Mouse (Mus musculus): ENCODE measurements around the gene Pde3a.

The Pde3a gene

DNA sequence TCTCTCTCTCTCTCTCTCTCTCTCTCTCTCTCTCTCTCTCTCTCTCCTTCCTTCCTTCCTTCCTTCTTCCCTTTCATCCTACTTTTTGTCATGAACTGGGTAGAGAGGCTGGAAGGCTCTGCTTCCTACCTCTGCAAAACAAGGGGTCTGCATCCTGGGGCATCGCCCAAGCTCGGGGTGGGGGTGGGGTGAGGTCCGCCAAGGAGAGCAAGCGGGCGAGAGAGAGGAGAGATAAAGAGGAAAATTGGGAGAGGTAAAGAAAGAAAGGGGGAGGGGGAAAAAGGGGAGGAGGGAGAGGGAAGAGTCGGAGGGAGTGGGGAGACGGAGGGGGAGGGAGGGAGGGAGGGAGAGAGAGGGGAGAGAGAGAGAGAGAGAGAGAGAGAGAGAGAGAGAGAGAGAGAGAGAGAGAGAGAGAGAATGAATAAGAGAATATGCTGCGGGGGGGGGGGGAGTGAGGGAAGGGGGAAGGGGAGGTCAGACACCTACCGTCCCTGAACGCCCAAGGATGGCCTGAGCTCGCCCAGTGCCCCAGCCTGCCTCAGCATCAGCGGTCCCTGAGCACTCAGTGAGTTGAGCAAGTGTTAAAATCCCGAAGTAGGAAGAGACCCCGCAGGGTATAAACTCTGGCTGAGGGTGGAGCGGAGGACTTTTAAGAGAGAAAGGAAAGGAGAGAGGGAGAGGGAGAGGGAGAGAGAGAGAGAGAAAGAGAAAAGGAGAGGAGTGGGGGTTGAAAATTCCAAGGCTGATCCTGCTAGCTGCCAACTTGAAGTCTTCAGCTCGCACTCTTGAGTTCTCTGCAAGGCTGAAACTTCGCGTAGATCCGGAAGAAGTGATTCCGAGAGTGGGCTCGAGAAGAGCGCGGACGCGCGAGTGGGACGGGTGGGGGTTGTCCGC is at the start of gene Pde3a:
TSS of gene Pde3a (plus strand) at position 579 of the 894 bp plus-strand sequence.
- DNase-seq (ENCODE audit: low spot score) = no peak

- no peak for DNase-seq (ENCODE audit: low spot score)
Measured at GRCm38 (mm10) chr6:141200173-141200615, 48.9 kb upstream of the Pde3a start.

DNA sequence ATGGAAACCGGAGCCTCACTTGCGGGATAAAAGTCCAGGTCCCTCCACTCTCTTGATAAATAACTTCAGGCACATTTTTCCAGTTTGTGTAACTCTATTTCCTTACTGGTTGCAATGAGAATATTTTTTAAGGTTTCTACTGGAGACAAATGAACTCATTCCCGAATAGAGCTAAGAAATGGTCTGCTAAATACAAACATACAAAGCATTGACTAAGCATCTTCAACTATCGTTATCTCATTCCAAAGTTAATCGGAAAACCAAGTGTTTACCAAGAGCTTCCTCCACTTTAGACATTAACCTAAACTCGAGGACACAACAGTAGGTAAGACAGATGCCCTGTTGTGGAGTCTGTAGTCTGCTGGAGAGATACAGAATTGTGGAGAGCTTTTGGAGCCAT is 41.5 kb upstream of the Pde3a start:
- no peak for DNase-seq (ENCODE audit: low spot score)

- DNase-seq (ENCODE audit: low spot score) = no peak
Measured at GRCm38 (mm10) chr6:141208283-141208872, 40.7 kb upstream of the Pde3a start.

DNA sequence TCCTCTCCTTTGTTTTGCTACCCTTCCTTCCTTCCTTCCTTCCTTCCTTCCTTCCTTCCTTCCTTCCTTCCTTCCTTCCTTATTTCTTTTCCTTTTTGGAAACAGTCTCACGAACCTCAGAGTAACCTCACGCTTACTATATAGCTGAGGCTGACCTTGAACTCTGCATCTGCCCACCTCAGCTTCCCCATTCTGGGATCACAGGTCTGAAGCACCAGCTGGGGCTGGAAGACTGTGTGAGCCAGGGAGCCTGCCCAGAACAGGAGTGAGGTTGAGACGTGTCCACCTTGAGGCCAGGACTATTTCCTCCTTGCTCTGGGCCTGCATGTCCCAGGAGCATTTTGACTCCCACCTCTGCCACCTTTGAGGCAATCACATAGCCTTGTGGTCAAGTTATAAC is 39.0 kb upstream of the Pde3a start:
- DNase-seq (ENCODE audit: low spot score) = no peak

GRCm38 (mm10) chr6:141221081-141221480 is 28.0 kb upstream of the Pde3a start:
- no peak for DNase-seq (ENCODE audit: low spot score)

GRCm38 (mm10) chr6:141226851-141227657 is 22.0 kb upstream of the Pde3a start:
- DNase-seq (ENCODE audit: low spot score) = peak; percentile 17

DNA sequence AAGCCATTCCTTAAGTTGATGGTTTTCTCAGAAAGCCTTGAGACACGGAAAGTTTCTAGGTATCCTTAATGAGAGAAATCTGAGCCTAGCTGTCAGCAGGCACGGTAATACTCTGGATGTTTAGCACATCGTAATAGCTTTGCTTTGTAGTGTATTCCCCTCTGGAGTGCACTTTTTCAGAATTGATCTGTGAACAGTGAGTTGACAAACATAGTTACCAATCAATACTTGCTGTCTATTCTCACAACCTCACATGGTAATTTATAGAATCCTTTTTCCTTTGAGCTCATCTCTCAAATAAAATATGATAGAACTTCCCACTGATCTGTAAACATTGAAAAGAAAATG is 21.4 kb upstream of the Pde3a start:
- DNase-seq (ENCODE audit: low spot score) = no peak

GRCm38 (mm10) chr6:141232756-141233382 is 16.2 kb upstream of the Pde3a start:
- DNase-seq (ENCODE audit: low spot score) = no peak

DNA sequence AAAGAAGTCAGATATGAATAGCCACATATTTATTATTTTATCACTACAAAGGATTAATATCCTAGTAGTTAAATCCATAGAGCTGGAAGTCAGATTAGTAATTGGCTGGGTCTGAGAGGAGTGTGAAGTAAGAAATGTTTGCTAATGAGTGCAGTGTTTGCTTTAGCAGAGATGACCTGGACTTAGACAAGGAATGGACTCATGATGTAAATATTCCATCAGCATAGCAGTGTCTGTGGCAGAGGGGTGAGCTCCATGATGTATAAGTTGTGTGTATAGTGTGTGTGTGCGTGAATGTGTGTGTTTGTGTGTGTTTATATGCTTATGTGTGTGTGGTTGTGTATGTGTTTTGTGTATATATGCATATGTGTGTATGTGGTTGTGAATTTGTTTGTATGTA is 7.3 kb upstream of the Pde3a start:
- DNase-seq (ENCODE audit: low spot score) = no peak

GRCm38 (mm10) chr6:141245089-141245488 is 4.0 kb upstream of the Pde3a start:
- DNase-seq (ENCODE audit: low spot score) = no peak

DNA sequence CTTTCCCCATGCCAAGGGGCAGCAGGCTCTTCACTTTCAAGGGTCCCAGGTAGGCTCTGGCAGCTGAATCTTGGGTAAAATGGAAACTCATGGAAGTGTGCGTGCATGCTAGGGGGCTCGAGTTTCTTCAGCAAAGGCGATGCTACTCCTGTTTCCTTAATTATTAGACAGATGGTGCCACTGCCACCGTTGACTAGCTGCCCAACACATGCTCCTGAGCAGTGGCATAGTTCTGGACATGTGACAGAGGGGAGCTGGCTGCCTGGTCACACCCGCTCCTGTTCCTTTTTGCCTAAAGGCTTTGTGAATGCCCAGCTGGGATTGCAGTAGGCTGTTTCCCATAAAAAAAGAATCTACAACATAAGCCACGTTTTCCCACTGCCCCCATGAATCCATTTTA is 2.7 kb upstream of the Pde3a start:
- no peak for DNase-seq (ENCODE audit: low spot score)

DNA sequence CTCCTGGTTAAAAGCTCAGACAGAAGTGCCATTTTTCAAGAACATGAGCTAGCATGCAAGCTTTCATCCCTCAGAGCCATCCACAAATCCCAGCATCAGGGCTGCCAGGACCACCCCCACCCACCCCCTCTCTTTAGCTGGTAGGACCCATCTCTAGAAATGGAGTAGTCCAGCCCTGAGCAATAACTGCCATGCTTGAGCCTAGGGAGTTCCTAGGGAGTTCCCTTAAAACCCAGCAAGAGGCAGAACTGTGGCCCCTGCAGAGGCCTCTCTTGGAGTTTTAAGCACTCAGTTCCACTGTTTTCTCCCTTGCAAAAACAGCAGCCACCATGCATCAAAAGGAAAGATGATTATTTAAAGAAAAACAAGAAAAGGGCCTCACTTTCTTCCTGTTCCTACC is 988 bp upstream of the Pde3a start:
- DNase-seq (ENCODE audit: low spot score) = no peak

DNA sequence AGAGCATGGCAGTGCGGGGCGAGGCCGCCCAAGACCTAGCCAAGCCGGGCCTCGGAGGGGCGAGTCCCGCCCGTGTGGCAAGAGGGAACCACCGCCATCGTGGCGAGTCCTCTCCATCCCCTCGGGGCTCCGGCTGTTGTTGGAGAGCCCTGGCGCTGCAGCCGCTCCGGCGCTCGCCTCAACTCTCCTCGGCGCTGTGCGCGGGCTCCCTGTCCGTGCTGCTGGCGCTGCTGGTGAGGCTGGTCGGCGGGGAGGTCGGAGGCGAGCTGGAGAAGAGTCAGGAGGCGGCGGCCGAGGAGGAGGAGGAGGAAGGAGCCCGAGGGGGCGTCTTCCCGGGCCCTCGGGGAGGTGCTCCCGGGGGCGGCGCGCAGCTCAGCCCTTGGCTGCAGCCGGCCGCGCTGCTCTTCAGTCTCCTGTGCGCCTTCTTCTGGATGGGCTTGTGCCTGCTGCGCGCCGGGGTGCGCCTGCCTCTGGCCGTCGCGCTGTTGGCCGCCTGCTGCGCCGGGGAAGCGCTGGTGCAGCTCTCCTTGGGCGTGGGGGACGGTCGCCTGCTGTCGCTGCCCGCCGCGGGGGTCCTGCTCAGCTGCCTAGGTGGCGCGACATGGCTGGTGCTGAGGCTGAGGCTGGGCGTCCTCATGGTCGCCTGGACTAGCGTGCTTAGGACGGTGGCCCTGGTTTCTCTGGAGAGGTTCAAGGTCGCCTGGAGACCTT is 671 bp downstream of the Pde3a start:
- DNase-seq (ENCODE audit: low spot score) = peak; percentile 52

DNA sequence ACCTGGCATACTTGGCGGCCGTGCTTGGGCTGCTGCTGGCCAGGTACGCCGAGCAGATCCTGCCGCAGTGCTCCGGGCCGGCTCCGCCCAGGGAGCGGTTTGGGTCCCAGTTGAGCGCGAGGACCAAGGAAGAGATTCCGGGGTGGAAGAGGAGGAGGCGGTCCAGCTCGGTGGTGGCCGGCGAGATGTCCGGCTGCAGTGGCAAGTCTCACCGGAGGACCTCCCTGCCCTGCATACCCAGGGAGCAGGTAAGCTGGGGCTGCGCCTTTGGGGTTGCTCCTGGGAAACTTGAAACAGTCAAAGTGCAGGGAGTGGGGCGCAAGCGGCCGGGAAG is 1.2 kb downstream of the Pde3a start:
- DNase-seq (ENCODE audit: low spot score) = peak; percentile 9

DNA sequence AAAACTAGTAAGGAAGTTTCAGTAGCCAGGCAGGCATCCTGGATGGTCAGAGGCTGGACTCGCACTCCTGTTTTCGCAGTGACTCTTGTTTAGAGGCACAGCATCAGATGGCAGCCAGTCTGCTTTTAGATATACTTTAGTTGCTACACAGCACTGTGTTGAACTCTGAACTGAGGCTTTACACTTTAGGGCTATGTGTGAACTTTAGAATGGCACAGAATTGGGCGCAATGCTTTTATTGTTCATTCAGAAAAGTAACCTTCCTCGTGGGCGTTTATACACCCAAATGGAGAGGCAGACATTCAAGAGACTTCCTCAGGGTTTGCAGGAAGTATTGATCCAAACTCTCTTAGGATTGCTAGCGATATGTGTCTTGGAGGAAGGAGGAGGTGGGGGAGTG is 1.9 kb downstream of the Pde3a start:
- DNase-seq (ENCODE audit: low spot score) = no peak

- no peak for DNase-seq (ENCODE audit: low spot score)
Measured at GRCm38 (mm10) chr6:141252520-141252919, 3.5 kb downstream of the Pde3a start.

- no peak for DNase-seq (ENCODE audit: low spot score)
Measured at GRCm38 (mm10) chr6:141254956-141255355, 5.9 kb downstream of the Pde3a start.

- DNase-seq (ENCODE audit: low spot score) = no peak
Measured at GRCm38 (mm10) chr6:141256896-141257295, 7.8 kb downstream of the Pde3a start.

DNA sequence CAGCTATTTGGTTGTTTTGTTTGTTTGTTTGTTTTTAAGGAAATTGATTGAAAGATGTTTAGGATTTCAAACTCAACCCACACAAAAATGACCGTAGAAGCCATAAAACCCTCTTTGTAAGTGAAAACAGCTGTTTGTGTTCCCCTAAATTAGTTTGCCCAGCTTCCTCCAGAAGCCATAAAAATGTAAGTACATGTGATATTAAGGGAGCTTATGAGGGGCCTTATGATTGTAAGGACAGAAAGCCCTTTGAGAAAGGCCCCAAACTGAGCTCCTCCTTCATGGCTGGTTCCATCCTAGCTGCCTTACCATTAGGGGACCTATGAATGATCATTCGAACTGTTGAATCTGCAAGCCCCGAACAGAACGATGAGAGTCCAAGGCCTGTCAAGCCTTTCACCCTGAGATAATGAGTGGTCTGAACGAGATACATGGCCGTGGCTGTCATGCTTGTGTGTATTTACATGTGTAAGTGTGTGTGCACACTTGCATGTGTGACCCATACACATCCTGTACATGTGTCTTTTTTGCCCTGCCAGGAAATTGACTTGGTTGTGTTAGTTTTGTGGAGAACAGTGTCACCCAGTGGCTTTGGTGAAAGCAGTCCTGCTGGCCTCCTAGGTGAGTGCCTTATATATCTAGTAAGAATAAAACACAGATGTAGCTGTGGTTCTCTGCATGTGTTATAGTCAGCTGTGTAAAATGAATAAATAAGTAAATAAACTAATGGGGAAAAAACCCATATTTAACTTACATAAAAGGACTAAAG is 8.5 kb downstream of the Pde3a start:
- DNase-seq (ENCODE audit: low spot score) = no peak

GRCm38 (mm10) chr6:141265257-141265656 is 16.2 kb downstream of the Pde3a start:
- no peak for DNase-seq (ENCODE audit: low spot score)

All from urinary bladder, postnatal 25 days (tissue).